Mouse (Mus musculus) ovary, adult 2 months (tissue): ENCODE measurements around the gene B3gnt9. TPM values are rescaled to one million over a fixed set of nuclear protein-coding genes. Genes with fewer than 3 reads are reported as not detected.

Source experiments
- polyA plus RNA-seq: library from polyadenylated mRNA; depleted of rRNA; stranded (reverse); fragments of >200 nt; gene quantifications from 2 replicates; pipeline ENCODE4 v1.2.3, GENCODE M21; 2012; rRNA removed

B3gnt9 gene
- 49.7 and 92.5 TPM in 2 replicates for polyA plus RNA-seq

GRCm38 (mm10) chr8:105254966-105255350 lies at the start of gene B3gnt9:
Gene B3gnt9 (minus strand): TSS chr8:105255153.

DNA sequence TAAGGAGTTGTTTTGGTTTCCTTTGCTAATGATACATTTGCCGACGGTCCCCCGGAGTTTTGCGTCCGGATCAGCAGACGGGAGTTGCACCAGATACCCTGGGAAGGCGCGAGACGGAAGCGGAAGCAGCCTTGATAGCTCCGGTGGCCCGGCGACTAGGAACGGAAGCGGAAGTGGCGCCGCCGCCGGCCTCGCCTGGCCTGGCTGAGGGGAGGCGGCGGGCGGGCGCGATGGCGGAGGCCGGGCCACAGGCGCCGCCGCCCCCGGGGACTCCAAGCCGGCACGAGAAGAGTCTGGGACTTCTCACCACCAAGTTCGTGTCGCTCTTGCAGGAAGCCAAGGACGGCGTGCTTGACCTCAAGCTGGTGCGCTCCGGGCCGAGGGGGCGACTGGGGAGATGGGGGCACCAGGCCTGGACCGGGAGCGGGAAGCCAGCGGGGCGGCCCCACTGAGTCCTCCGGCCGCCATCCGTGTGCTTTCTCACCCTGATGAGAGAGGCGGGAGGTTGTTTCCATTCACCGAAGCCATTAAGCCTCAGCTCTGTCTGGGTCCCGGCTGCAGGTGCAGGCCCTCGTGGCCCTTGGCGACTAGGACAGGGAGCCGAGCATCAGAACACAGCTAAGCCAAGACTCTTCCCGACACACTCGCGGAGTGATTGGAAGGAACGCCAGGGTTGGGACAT lies 42.7 kb upstream of the B3gnt9 start, which contains the start of gene E2f4:
TSS of gene E2f4 (plus strand) at position 153 of the 682 bp plus-strand sequence.

DNA sequence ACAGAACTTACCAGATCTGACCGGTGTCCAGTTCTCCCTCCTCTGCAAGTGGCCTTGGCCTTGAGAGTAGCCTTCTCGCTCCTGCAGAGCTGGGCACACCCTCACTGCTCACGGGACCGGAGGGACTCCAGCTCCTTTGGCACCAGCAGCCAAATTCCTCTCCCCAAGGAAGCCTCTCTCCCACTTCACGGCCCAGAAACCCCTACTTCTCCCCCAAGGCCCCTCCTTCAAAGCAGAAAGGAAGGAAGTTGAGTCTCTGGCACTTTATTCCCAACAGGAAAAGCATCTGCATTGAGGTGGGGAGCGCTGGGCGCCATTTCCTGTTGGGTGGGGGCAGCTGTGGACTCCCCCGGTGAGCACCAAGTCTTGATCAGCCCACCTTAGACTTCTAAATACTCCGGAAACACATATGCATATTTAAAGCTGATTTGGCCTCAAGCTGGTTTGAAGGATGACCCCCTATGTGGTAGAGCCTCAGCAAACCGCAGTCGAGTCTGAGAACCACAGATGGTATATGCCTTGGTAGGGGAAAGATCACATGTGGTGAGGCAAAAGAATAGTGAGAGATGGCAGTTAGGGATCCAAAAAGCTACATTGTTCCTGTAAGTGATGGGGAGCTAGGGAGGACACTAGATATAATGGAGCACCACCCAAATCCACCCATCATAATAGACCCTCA lies 41.1 kb upstream of the B3gnt9 start, which contains the start of gene Exoc3l:
TSS of gene Exoc3l (minus strand) at position 207 of the 679 bp plus-strand sequence.

DNA sequence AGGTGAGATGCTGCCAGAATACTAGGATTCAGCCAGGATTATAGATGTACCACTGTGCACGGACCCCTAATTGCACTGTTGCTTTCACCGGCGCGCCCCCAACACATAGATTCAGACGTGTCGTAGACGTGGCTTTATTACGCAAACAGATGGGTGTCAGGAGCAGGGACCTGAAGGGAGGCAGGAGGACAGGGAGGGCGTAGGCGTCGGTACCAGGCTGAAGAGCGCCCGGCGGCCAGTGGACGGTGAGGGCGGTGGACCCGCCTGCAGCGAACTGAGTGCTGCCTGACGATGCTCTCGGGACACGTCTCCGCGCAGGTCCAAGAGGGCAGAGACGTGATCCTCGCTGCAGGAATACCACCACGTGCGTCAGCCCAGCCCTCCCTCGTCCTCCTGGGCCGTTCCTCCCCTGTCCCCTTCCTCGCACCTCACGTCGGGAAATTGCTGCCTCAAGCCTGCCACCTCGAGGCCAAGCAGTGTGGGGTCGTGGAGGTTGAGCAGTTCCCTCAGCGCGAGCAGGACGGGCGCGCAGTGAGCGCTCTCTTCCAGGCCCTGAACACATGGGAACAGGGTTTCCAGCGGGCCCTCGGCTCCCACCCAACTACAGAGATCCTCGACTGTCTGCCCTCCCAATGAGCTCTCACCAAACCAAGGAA lies 35.0 kb upstream of the B3gnt9 start, which contains the start of gene 4931428F04Rik:
TSS of gene 4931428F04Rik (minus strand) at position 60 of the 656 bp plus-strand sequence.

GRCm38 (mm10) chr8:105275840-105276239 lies 20.9 kb upstream of the B3gnt9 start, which contains the start of gene Nol3:
Gene Nol3 (plus strand): TSS chr8:105276140.

GRCm38 (mm10) chr8:105269461-105269947 lies 14.6 kb upstream of the B3gnt9 start, which contains the start of gene Hsf4:
Gene Hsf4 (plus strand): TSS chr8:105269801.

GRCm38 (mm10) chr8:105264024-105264982 lies 9.3 kb upstream of the B3gnt9 start, which contains the start of the genes Tradd and Fbxl8:
Gene Tradd (minus strand): TSS chr8:105264609.
Gene Fbxl8 (plus strand): TSS chr8:105264648.

DNA sequence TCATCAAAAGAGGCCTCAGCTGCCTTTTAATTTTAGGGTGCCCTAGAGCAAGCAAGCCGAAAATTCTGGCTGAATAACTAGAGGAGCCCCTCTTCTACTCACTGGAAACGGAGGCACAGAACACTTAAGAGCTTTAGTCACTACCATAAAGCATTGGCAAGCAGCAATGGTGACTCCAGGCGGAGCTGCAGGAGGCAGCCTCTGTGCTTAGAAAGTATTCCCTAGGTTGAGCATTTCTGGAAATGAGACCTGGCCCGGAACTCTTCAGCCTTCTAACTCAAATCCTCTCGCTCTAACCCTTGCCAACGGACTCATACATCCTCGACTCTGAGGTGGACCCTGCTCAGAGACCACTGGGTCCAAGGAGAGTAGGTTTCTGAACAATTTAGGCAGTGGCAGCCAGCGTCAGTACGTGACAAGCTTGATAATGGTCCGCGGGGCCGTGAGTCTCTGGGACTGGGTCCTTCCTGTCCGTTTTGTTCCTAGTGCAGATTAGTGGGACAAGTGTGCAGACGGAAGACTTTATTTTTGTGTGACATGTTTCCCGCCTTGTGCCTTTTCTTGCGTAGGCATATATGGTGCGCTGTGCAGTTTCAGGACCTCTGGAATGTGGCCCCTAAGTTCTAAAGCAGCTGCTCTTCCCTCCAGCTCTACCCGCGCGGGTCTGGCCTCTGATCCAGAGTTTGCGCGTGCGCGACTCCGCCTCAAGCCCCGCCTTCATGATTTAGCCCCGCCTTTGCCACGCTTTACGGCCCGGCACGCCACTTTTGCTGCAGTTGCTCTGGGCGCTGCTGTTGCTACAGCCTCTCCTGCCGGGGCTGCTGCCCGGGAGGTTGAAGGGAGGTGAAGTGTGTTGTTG lies 30.3 kb downstream of the B3gnt9 start, which contains the start of gene D230025D16Rik:
TSS of gene D230025D16Rik (plus strand) at position 733 of the 859 bp plus-strand sequence.

Other genes starting within 250 kb of the B3gnt9 start
- gene Ces3a, start 206.6 kb downstream of the B3gnt9 start, polyA plus RNA-seq = 0.15 and 0.67 TPM in 2 replicates
- 0.15 and 0.81 TPM in 2 replicates for gene Ces3b, start 171.4 kb downstream of the B3gnt9 start, polyA plus RNA-seq
- gene Ces4a, start 123.4 kb downstream of the B3gnt9 start, polyA plus RNA-seq = not detected in 2 replicates
- gene Cbfb, start 84.5 kb downstream of the B3gnt9 start, polyA plus RNA-seq = 10.4 and 10.6 TPM in 2 replicates
- 32.2 and 33.0 TPM in 2 replicates for gene D230025D16Rik, start 30.0 kb downstream of the B3gnt9 start, polyA plus RNA-seq
- gene Tradd, start 9.5 kb upstream of the B3gnt9 start, polyA plus RNA-seq = 24.8 and 29.8 TPM in 2 replicates
- 14.3 and 16.9 TPM in 2 replicates for gene Fbxl8, start 9.5 kb upstream of the B3gnt9 start, polyA plus RNA-seq
- 2.3 and 2.4 TPM in 2 replicates for gene Hsf4, start 14.6 kb upstream of the B3gnt9 start, polyA plus RNA-seq
- gene Nol3, start 21.0 kb upstream of the B3gnt9 start, polyA plus RNA-seq = 2.5 and 3.0 TPM in 2 replicates
- 16.1 and 18.2 TPM in 2 replicates for gene 4931428F04Rik, start 34.7 kb upstream of the B3gnt9 start, polyA plus RNA-seq
- gene Exoc3l, start 40.9 kb upstream of the B3gnt9 start, polyA plus RNA-seq = 67.0 and 69.6 TPM in 2 replicates
- 160 and 176 TPM in 2 replicates for gene E2f4, start 42.5 kb upstream of the B3gnt9 start, polyA plus RNA-seq
- gene Elmo3, start 50.4 kb upstream of the B3gnt9 start, polyA plus RNA-seq = 30.6 and 31.0 TPM in 2 replicates
- 8.0 and 9.1 TPM in 2 replicates for gene Lrrc29, start 71.1 kb upstream of the B3gnt9 start, polyA plus RNA-seq
- gene Tmem208, start 71.2 kb upstream of the B3gnt9 start, polyA plus RNA-seq = 106 and 112 TPM in 2 replicates
- 22.3 TPM in 2 replicates for gene Fhod1, start 92.8 kb upstream of the B3gnt9 start, polyA plus RNA-seq
- gene Slc9a5, start 93.7 kb upstream of the B3gnt9 start, polyA plus RNA-seq = 6.2 and 6.8 TPM in 2 replicates
- gene Plekhg4, start 118.1 kb upstream of the B3gnt9 start, polyA plus RNA-seq = 61.3 and 98.2 TPM in 2 replicates
- 0.06 and 0.08 TPM in 2 replicates for gene Kctd19, start 158.3 kb upstream of the B3gnt9 start, polyA plus RNA-seq
- 4.7 TPM in 2 replicates for gene Lrrc36, start 158.4 kb upstream of the B3gnt9 start, polyA plus RNA-seq
- 157 and 231 TPM in 2 replicates for gene Tppp3, start 216.4 kb upstream of the B3gnt9 start, polyA plus RNA-seq
- gene Zdhhc1, start 241.7 kb upstream of the B3gnt9 start, polyA plus RNA-seq = 132 TPM in 2 replicates